Mouse (Mus musculus): ENCODE measurements around the gene Aldh18a1.

The Aldh18a1 gene

GRCm38 (mm10) chr19:40526367-40527014 is 61.8 kb downstream of the Aldh18a1 start:
- no peak for DNase-seq (ENCODE audit: low spot score in 2 of 2)

- DNase-seq (ENCODE audit: low spot score in 2 of 2), result no peak
Measured at GRCm38 (mm10) chr19:40523431-40524005, 64.7 kb downstream of the Aldh18a1 start.

GRCm38 (mm10) chr19:40520403-40520802 is 67.9 kb downstream of the Aldh18a1 start:
- no peak for DNase-seq (ENCODE audit: low spot score in 2 of 2)

GRCm38 (mm10) chr19:40518706-40519105 is 69.6 kb downstream of the Aldh18a1 start:
- no peak for DNase-seq (ENCODE audit: low spot score in 2 of 2)

- DNase-seq (ENCODE audit: low spot score in 2 of 2), result no peak
Measured at GRCm38 (mm10) chr19:40515596-40515995, 72.7 kb downstream of the Aldh18a1 start.

- DNase-seq (ENCODE audit: low spot score in 2 of 2), result no peak
Measured at GRCm38 (mm10) chr19:40514376-40514775, 73.9 kb downstream of the Aldh18a1 start.

GRCm38 (mm10) chr19:40513632-40514078 is 74.6 kb downstream of the Aldh18a1 start, which contains the start of gene Sorbs1:
Sorbs1 (minus strand) TSS chr19:40513779.
- DNase-seq (ENCODE audit: low spot score in 2 of 2), result peak; percentile 86 to 93

- DNase-seq (ENCODE audit: low spot score in 2 of 2), result peak in 1 of 2 experiments; percentile 34
Measured at GRCm38 (mm10) chr19:40512500-40513421, 75.5 kb downstream of the Aldh18a1 start.

GRCm38 (mm10) chr19:40511679-40512309 is 76.5 kb downstream of the Aldh18a1 start:
- no peak for DNase-seq (ENCODE audit: low spot score in 2 of 2)

- DNase-seq (ENCODE audit: low spot score in 2 of 2), result no peak
Measured at GRCm38 (mm10) chr19:40511100-40511439, 77.2 kb downstream of the Aldh18a1 start.

- DNase-seq (ENCODE audit: low spot score in 2 of 2), result no peak
Measured at GRCm38 (mm10) chr19:40510387-40511099, 77.7 kb downstream of the Aldh18a1 start.

- no peak for DNase-seq (ENCODE audit: low spot score in 2 of 2)
Measured at GRCm38 (mm10) chr19:40509274-40509673, 79.0 kb downstream of the Aldh18a1 start.

GRCm38 (mm10) chr19:40508851-40509250 is 79.4 kb downstream of the Aldh18a1 start:
- no peak for DNase-seq (ENCODE audit: low spot score in 2 of 2)

- no peak for DNase-seq (ENCODE audit: low spot score in 2 of 2)
Measured at GRCm38 (mm10) chr19:40506965-40507364, 81.3 kb downstream of the Aldh18a1 start.

GRCm38 (mm10) chr19:40504336-40504735 is 83.9 kb downstream of the Aldh18a1 start:
- DNase-seq (ENCODE audit: low spot score in 2 of 2), result no peak

Measured in frontal cortex, postnatal 25 days (tissue).